Mouse (Mus musculus) MEL (cell line): ENCODE data around the gene Vmn2r102.

Experiments
- CTCF ChIP-seq, 3 experiments: IDR thresholded peaks in 2 of 3; conservative IDR thresholded peaks in 1 of 3; 2 replicates each; pipeline ENCODE4 v1.5.1; 2011 to 2012; ENCODE audit warnings: low read length in 3 of 3, low read depth in 2 of 3, mild to moderate bottlenecking in 2 of 3, improper control_type of control experiment in 1 of 3, inconsistent platforms in 1 of 3, mixed read lengths in 1 of 3, moderate library complexity in 1 of 3; ENCODE audit not compliant: control insufficient read depth in 1 of 3, insufficient read depth in 1 of 3, poor library complexity in 1 of 3, severe bottlenecking in 1 of 3
- ELF1 ChIP-seq: IDR thresholded peaks from 2 replicates; pipeline ENCODE4 v1.6.1; 2014; ENCODE audit warnings: low read depth, mild to moderate bottlenecking, inconsistent platforms, low read length, improper control_type of control experiment, moderate library complexity
- EP300 ChIP-seq, 2 experiments: IDR thresholded peaks; 2 replicates each; pipeline ENCODE4 v1.6.1; 2011; ENCODE audit warnings: improper control_type of control experiment in 2 of 2, low read length in 2 of 2, low read depth in 1 of 2, mild to moderate bottlenecking in 1 of 2
- GABPA ChIP-seq: IDR thresholded peaks from 2 replicates; pipeline ENCODE4 v1.6.1; 2012; ENCODE audit warnings: low read depth, mild to moderate bottlenecking, inconsistent platforms, low read length, improper control_type of control experiment, moderate library complexity
- GATA1 ChIP-seq: IDR thresholded peaks from 2 replicates; pipeline ENCODE4 v1.6.1; 2011; ENCODE audit warnings: low read depth, low read length, improper control_type of control experiment
- HCFC1 ChIP-seq: IDR thresholded peaks from 2 replicates; pipeline ENCODE4 v1.6.1; 2012; ENCODE audit warnings: low read depth, mild to moderate bottlenecking, inconsistent platforms, low read length, improper control_type of control experiment, moderate library complexity
- KAT2A ChIP-seq: conservative IDR thresholded peaks from 2 replicates; pipeline ENCODE4 v1.6.1; 2012; ENCODE audit warnings: low read depth, low read length, improper control_type of control experiment, inconsistent platforms
- MAFK ChIP-seq: IDR thresholded peaks from 2 replicates; pipeline ENCODE4 v1.6.1; 2011; ENCODE audit warnings: low read depth, mild to moderate bottlenecking, low read length, improper control_type of control experiment, borderline replicate concordance
- MAX ChIP-seq: IDR thresholded peaks from 2 replicates; pipeline ENCODE4 v1.6.1; 2011; ENCODE audit warnings: low read length, improper control_type of control experiment
- NRF1 ChIP-seq: IDR thresholded peaks from 2 replicates; pipeline ENCODE4 v1.6.1; 2014; ENCODE audit warnings: low read depth, mild to moderate bottlenecking, inconsistent platforms, low read length, improper control_type of control experiment, moderate library complexity; ENCODE audit not compliant: poor library complexity, insufficient read depth, severe bottlenecking
- POLR2A ChIP-seq, 2 experiments: IDR thresholded peaks; 2 replicates each; pipeline ENCODE4 v1.6.1; 2011 to 2012; ENCODE audit warnings: low read length in 2 of 2, mild to moderate bottlenecking in 2 of 2, control low read depth in 1 of 2, improper control_type of control experiment in 1 of 2, low read depth in 1 of 2, moderate library complexity in 1 of 2; ENCODE audit not compliant: control insufficient read depth in 1 of 2, insufficient read depth in 1 of 2, poor library complexity in 1 of 2
- UBTF ChIP-seq: IDR thresholded peaks from 2 replicates; pipeline ENCODE4 v1.6.1; 2012; ENCODE audit warnings: low read depth, mild to moderate bottlenecking, inconsistent platforms, low read length, improper control_type of control experiment, moderate library complexity, borderline replicate concordance; ENCODE audit not compliant: insufficient read depth
- ZNF384 ChIP-seq: IDR thresholded peaks from 2 replicates; pipeline ENCODE4 v1.6.1; 2012; ENCODE audit warnings: low read depth, mild to moderate bottlenecking, inconsistent platforms, low read length, improper control_type of control experiment

GRCm38 (mm10) chr17:19658447-19658846, 1.7 kb upstream of the Vmn2r102 start:
- TF ChIP-seq POLR2A (IDR thresholded peaks at IDR 0.05; ENCODE audit: control insufficient read depth in 1 of 2, insufficient read depth in 1 of 2, low read depth in 1 of 2, low read length in 2 of 2, poor library complexity in 1 of 2), result no peak
- no peak for TF ChIP-seq MAFK
- TF ChIP-seq CTCF (IDR thresholded peaks at IDR 0.05 in 2 of 3, conservative IDR thresholded peaks at IDR 0.05 in 1 of 3; ENCODE audit: control insufficient read depth in 1 of 3, insufficient read depth in 1 of 3, low read depth in 2 of 3, low read length in 3 of 3, poor library complexity in 1 of 3, severe bottlenecking in 1 of 3), result no peak
- TF ChIP-seq NRF1, result no peak
- TF ChIP-seq GATA1, result no peak
- TF ChIP-seq GABPA, result no peak
- TF ChIP-seq ELF1, result no peak
- TF ChIP-seq UBTF, result no peak
- no peak for TF ChIP-seq ZNF384
- no peak for TF ChIP-seq MAX
- TF ChIP-seq KAT2A, result no peak
- TF ChIP-seq HCFC1, result no peak
- no peak for TF ChIP-seq EP300 (IDR thresholded peaks at IDR 0.05; ENCODE audit: low read depth in 1 of 2, low read length in 2 of 2)
